Mouse (Mus musculus) liver, postnatal 0 days (tissue): ENCODE results near the gene Slc26a6.

ENCODE experiments used
- CTCF ChIP-seq: sonication (generic); IDR thresholded peaks from 2 replicates; pipeline ENCODE4 v1.5.1; 2016; ENCODE audit warnings: antibody characterized with exemption, low read depth
- EP300 ChIP-seq: IDR thresholded peaks from 2 replicates; pipeline ENCODE4 v1.6.1; 2016; ENCODE audit warnings: antibody characterized with exemption, low read depth, mild to moderate bottlenecking

DNA sequence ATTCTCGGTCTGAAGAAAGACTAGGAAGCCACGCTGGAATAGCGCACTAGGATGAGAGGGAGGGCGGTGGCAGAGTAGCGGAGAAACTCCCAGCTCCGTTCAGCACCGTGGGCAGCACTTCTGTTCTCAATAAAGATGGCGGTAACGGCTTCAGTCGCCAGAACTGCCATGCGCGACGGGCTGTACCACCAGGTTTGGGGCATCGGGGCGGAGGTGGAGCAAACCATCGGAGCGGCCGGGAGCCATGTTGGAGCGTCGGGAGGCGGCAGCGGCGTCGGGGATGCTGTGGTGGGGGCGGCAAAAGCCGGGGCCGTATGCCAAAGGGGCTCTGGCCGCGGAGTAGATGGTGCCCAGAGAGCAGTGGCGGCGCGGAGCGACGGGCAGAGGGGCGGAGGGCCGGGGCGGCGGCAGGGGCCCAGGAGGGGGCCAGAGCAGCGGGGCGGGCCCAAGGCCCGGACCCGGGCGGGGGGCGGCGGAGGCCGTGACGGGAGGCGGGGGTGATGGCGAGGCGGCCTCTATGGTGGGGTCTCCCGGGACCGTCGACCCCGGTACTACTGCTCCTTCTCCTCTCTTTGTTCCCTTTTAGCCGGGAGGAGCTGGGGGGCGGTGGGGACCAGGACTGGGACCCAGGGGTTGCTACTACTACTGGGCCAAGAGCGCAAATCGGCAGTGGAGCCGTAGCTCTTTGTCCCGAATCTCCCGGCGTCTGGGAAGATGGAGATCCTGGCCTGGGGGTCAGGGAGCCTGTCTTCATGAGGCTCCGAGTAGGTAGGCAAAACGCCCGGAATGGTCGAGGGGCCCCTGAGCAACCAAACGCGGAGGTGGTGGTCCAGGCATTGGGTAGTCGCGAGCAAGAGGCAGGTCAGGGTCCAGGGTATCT lies 27.0 kb upstream of the Slc26a6 start, which contains the start of gene Celsr3:
- TF ChIP-seq CTCF (no peak), EP300 (no peak)
